Mouse (Mus musculus): Measurements from ENCODE around the gene Klhl10.

Klhl10 gene

GRCm38 (mm10) chr11:100465833-100466232 is 24.1 kb downstream of the Klhl10 start:
- no peak for DNase-seq

- DNase-seq = no peak
Measured at GRCm38 (mm10) chr11:100471352-100472196, 29.9 kb downstream of the Klhl10 start.

- peak; percentile 93 for DNase-seq
Measured at GRCm38 (mm10) chr11:100472197-100472934, 30.6 kb downstream of the Klhl10 start, which contains the start of gene Klhl11. Gene Klhl11 (minus strand): TSS chr11:100472741.

GRCm38 (mm10) chr11:100472935-100473295 is 31.2 kb downstream of the Klhl10 start:
- no peak for DNase-seq

- DNase-seq = no peak
Measured at GRCm38 (mm10) chr11:100476281-100476680, 34.6 kb downstream of the Klhl10 start.

GRCm38 (mm10) chr11:100479152-100479551 is 37.4 kb downstream of the Klhl10 start:
- DNase-seq = no peak

- no peak for DNase-seq
Measured at GRCm38 (mm10) chr11:100484461-100484860, 42.7 kb downstream of the Klhl10 start.

GRCm38 (mm10) chr11:100485801-100486538 is 44.3 kb downstream of the Klhl10 start:
- DNase-seq = peak; percentile 56

- no peak for DNase-seq
Measured at GRCm38 (mm10) chr11:100490951-100491350, 49.2 kb downstream of the Klhl10 start.

GRCm38 (mm10) chr11:100493771-100494170 is 52.1 kb downstream of the Klhl10 start:
- DNase-seq = no peak

- DNase-seq = no peak
Measured at GRCm38 (mm10) chr11:100500241-100500640, 58.5 kb downstream of the Klhl10 start.

GRCm38 (mm10) chr11:100500651-100501050 is 58.9 kb downstream of the Klhl10 start:
- DNase-seq = no peak

- no peak for DNase-seq
Measured at GRCm38 (mm10) chr11:100501321-100501720, 59.6 kb downstream of the Klhl10 start.

- no peak for DNase-seq
Measured at GRCm38 (mm10) chr11:100504990-100505660, 63.4 kb downstream of the Klhl10 start.

- no peak for DNase-seq
Measured at GRCm38 (mm10) chr11:100505997-100506396, 64.3 kb downstream of the Klhl10 start.
